Mouse (Mus musculus): ENCODE measurements at regions not wholly inside any gene's neighbourhood (a gene's known extent, or its start where the extent isn't known, plus 50 kb on each side); places are given as distances from the start of the nearest gene placed in this dataset.

DNA sequence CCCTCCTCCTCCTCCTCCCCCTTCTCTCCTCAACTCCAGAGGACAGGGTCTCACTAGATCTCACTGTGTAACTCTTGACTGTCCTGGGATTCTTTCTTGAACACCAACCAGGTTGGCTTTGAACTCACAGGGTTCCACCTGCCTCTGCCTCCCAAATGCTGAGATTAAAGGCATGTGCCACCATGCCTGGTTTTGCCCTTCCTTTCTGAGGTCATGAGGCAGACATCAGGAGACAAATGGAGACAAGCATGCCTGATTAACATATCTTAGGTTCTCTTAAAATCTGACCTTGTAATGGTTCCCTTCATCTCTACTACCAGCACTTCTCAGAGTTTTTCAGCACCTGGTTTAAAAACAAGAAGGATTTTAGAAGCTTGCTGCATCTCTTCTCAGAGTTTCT is 143.5 kb downstream of the Gm10260 start:
- peak; percentile 65 for DNase-seq (ENCODE audit: low read depth, low spot score)

DNA sequence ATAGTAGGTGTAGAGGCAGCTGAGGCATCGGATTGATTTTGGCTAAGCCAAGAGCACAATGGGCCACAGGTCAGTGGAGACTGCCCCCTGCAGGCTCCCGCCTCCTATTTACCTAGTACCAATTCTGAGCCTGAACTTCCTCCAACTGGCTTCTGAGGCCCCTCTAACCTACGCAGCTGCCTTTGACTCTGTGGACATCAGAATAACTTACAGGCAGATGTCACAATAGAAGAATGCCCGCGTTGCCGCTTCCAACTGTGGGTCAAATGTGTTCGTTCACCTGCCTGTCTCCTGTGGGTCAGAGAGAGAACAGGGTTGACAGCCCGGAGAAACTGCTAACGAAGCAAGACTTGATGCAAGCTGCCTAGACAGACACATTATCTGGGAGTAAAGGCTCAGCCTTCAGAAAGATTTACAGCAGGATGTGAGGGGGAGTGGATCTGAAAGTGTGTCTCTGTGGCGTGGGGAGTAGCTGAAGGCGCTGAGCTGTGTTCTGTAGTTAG is 153.2 kb downstream of the Gm10260 start:
- DNase-seq (ENCODE audit: low read depth, low spot score): peak; percentile 79

DNA sequence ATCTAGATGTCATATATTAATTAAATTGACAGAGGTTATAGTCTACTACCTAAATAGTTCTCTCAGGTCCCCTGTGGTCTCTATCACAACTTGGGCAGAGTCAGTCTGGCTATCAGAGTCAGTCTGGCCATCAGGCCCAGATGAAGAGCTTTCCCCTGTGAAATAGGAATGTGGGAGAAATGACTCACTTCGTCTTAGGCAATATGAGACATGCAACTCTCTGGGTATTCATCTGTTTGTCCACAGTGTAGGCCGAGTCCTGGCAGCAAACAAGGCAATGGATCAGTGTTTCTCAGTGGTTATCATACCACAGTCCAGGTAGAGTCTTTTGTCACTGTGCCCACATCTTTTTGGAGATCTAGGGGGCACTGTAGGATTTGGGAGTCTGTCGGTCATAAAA is 156.0 kb downstream of the Gm10260 start:
- DNase-seq (ENCODE audit: low read depth, low spot score): no peak

DNA sequence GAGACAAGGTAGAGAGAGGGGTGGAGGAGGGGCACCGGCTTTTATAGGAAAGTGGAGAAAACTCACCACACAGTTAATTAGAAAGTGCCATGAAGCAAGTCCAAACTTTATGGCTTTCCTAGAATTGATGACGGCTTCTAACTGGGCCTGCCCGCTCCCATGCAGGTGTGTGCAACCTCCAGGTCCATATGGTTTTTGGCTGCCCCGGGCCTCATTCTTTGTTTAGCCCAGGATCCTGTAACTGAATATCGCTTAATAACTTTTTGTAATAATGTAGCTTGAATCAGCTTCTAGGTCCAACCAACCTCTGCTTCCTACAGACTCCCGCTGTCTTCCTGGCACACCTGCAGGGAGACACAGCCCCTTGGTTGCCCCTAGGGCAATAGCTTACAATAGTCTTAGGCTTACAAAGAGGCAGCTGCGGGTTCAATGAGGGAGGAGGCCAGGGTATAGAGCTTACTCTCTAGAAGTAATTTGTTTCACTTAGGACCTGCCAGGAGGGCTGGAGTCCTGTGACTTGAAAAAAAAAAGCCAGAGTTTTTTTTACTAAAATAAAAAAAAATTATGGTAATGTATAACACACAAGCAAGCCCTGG is 159.2 kb downstream of the Gm10260 start:
- no peak for DNase-seq (ENCODE audit: low read depth, low spot score)

DNA sequence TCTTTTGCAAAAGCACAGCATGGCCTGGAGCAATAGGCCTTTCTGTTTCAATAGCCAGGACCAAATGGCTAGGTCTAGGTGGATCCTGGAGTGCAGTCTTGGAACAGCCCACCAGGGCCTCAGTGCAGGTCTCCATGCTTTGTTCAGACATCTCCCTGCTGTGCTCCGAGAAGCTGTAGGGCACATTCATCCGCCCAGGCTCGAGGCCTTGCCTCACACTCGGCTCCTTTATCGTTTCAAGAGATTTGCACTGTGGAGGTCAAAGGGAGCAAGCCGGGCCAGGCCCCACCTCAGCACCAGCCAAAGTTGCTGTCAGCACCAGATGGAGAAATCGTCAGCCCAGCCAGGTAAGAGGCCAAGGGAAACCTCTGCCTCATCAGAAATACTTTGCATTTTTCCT is 160.3 kb downstream of the Gm10260 start:
- DNase-seq (ENCODE audit: low read depth, low spot score): peak; percentile 81

DNA sequence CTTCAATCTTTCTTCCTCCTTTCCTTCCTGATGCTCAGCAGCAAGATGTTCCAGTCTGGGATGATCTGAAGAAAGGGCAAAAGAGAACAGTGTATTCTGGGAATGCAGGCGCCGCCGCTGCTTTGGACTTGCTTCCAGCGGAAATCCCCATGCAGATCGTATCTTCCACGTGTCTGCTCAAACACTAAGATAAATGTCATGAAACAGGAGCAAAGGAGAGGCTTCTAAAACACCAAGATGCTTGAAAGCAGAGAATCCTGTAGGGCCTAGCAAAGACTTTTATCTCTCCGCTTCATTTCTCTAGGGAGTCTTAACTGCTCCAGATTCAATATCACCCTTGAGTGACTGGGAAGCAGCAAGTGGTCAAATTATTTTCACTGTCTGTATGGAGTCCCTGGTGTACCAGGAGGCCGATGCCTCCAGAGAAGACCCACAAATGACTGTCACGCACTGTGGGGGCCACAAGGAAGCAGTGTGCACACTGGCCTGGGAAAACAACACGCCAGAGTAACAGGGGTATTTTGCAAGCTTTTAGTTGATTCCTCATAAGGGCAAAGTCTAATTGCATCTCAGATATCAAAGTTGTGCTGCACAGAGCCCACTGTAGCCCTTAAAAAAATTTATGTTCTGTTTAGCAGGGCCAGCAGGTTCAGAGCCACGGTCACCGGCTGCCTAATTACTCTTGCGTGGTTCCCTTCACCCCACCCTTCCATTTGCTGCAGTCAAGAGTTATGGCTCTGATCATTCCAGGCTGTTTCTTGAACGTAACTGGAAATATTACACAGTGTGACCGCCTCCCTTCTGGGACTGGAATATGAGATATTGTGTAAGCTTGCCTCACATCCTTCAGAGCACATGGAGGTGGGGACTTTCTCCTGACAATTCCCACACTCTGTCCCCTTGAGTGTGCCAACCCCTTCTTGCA is 161.7 kb downstream of the Gm10260 start:
- no peak for DNase-seq (ENCODE audit: low read depth, low spot score)

DNA sequence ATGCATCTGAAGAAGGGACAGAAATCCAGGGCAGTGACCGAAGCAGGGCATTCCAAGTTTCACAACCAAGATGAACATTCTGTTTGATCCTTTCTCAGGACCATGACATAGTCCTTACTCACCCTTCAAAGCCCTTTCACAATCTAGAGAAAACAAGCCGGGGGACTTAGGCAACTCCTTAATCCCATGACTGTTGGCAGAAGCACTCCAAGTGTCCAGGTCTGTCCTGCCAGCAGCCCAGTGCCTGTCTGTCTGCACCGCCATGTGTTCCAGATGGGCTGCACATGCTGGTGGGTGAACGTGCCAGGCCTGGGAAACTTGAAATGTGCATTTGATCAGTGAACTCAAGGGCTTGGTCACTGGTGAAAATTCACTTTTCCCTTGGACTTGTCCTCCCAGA is 165.6 kb downstream of the Gm10260 start:
- DNase-seq (ENCODE audit: low read depth, low spot score): no peak

DNA sequence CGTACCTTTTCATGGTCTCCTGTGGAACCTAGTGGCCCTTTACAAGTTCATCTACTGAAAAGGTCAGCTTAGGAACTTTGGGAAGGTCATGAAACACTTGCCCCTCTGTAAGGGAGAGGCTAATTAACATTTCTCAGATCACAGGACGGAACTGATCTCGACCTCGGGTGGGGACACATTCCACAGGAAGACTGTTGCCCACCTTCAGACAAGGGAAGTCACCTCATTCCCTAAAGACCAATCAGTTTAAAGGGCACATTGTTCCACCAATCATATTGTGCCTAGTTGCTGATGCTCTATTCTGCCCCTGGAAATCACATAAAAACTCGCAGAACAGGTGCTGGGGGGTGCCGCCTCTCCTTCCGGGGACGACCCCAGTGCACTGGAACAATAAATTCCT is 170.8 kb downstream of the Gm10260 start:
- DNase-seq (ENCODE audit: low read depth, low spot score): peak; percentile 97

DNA sequence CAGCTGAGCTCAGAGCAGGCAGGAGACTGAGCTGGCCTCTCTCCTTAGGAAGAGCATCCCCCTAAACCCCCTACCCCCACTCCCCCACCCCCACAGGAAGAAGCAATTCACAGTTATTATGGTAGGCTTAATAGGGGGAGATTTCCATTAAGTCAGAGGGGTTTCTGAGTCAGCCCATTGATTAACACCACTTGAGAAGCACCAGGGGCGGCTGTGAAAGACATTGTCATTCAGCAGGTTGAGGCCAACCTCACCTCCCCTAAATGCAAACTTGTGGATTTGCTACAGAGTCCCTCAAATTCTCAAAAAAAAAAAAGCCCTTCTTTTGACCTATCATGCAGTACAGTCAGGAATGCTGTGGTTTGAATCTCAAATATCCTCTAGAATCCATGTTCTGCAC is 172.3 kb downstream of the Gm10260 start:
- peak; percentile 94 for DNase-seq (ENCODE audit: low read depth, low spot score)

DNA sequence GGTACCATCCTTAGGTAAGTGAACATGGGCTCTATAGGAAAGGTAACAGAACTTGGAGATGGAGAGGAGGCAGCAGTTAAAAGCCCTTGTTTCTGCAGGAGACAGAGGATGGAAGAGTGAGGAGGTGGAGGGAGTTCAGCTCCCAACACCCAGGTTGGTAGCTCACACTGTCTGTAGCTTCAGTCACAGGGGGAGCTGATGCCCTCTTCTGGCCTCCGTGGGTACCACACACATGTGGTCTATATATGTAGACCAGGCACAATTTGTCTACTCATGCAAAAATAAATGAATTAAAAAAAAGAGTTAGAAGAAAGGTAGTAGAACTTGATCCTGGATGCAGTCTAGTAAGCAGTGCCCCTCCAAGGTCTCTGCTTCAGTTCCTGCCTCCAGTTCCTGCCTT is 173.3 kb downstream of the Gm10260 start:
- DNase-seq (ENCODE audit: low read depth, low spot score): peak; percentile 76

DNA sequence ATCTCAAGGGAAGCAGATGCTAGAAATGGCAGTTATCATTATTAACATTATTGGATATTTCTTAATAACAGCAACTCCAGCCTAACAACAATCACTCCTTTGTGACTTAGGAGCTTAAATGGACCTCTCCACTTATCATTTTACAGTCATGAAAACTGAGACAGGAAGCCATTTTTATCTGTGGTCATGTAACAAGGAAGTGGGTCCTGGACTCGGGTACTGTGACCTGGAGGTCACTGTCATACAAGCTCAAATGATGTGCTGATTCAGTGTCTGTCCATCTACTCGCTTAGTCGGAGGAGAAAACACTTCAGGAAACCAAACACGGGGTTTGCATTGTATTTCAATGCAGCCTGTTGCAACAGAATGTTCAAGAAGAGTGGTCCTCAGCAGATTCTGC is 176.4 kb downstream of the Gm10260 start:
- no peak for DNase-seq (ENCODE audit: low read depth, low spot score)

DNA sequence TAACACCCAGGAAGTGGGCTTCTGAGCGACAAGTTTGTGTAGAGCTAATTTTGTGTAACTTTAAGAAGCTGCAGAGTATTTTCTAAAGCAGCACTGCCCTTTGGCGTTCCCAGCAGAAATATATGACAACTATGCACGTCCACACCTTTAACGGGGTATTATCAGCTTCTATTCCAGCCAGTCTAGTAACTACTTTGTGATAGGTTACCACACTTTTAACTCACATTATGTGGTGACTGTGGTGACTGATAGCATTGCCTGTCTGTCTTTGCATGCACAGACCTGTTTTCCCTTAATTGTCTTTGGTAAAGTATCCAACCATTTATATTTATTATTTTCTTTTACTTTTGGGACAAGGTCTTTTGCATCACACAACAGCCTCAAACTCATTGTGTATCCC is 179.1 kb downstream of the Gm10260 start:
- no peak for DNase-seq (ENCODE audit: low read depth, low spot score)

DNA sequence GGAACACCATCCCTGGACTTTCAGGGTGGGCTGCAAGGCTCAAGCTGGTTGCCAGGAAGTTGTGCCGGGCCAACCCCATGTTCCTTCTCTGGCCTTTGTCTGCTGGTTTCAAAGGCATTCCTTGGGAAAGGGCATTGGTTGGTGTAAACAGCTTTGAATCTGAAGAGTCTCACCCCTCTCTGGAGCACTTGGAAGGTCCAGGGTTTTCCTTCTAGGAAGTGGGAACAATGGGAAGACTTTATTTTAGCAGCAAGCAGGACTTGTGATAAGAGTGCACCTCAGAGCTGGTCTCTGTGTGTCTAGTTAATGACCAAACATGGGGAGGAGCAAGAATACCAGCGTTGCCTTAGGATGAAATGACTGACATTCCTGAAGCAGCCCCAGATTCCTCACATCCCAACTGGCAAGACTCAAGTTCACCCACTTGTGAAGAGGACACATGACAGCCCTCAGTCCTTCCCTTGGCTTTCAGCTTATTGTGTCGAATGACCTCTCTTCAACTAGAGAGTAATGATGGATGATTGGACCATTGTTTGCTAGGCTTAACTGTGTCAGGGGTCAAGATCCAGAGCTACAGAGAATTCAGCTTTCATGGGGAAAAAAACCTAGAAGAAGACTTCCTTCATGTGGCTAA is 180.1 kb downstream of the Gm10260 start:
- DNase-seq (ENCODE audit: low read depth, low spot score): peak; percentile 60

DNA sequence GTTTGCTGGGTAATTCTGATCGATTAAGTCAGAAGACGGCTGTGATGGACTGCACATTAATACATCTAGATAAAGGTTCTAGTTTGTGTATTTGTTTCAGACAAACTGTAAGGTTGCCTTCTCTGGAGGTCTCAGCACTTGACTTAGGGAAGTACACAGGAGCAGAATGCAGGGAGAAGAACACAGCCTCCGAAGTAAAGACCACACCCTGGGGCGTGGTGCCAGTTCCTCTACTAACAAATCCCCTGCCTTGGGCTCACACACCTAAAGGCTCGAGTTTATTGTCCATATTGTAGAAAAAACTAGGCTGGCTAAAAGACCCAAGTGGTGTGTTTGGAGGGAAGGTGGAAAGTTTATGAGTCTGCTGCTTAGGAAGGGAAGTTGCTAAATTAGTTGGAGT is 181.8 kb downstream of the Gm10260 start:
- DNase-seq (ENCODE audit: low read depth, low spot score): peak; percentile 80

DNA sequence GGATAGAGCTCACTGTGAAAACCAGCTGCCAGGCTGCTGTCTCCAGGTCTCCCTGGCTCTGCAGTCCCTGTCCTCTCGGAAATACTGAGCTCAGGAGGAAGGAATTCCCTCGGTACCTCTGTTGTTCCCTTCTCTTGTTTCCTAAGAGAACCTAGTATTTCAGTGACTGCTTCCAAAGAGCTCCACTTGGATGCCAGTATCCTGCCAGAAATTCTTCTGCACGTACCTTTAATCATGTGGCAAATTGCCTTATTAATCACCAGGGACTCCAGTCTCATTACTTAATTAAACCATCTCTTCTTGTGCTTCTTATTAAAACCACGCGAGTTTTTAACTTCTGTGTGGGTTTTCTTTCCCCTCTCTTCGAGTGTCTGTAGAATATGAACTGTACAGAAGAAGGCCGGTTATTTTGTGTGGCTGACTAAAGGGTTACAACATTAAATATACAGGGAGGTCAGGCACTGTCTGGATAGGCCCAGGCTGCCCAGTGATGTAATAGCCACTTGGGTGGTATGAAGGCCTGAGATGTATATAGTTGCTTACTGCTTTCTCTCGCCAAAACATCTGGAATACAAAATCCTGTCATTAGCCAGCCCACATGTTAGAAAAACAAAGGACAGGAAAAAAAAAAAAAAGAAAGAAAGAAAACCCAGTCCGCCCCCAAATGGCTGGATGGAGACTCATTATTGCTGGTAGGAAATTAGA is 183.2 kb downstream of the Gm10260 start:
- DNase-seq (ENCODE audit: low read depth, low spot score): no peak

DNA sequence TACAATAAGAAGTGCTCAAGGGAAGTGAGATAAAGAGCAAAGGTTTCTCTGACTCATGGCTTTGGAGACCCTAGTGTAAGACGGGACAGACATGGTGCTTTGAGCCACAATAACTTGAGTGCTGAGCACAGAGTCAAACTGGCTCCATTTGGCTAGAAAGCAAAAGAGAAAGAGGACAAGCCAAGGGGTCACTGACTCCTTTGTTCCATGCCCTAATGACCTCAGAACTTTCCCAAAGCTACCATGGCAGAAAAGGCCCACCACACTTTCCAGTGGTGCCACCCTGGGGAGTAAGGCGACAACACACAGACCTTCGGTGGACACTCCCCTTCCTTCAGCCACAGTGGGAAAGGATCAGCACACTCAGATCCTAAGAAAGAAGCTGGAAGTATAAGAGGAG is 186.8 kb downstream of the Gm10260 start:
- DNase-seq (ENCODE audit: low read depth, low spot score): no peak

DNA sequence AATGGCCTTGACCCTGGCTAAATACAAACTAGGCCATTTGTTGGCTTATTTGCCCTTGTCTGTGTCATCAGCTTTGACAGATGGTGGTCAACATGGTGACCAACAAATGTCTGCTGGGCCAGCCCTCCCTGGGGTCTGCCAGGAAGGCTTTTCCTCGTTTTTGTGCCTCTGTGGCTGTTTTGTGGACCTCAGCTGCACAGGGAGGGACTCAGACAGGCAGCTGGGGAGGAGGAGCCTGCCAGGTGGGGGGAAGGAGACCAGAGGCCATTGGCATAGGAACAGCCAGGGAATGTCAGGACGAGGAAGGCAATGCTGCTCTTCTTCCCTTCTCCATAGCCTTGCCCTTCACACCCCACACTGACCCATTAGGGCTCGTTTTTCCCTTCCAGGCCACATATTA is 188.1 kb downstream of the Gm10260 start:
- DNase-seq (ENCODE audit: low read depth, low spot score): no peak

DNA sequence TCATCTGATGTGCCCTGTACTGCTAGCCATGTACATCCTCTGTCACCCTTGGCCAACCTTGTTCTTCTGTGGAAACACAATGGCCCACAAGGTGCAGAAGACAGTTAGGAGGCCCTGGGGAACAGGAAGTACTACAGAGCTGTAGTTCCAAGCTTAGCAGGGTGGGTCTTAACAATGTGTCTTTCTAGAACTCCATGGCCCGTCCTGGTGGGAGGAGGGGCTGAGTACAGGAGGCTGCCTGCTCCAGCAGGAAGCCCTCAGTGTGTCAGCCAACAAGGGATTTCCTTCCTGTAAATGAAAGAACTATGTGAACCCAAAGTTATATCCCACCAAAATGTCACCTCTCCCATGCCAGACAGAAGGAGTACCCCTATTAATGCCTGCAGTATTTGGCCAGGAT is 190.4 kb downstream of the Gm10260 start:
- DNase-seq (ENCODE audit: low read depth, low spot score): peak; percentile 33

DNA sequence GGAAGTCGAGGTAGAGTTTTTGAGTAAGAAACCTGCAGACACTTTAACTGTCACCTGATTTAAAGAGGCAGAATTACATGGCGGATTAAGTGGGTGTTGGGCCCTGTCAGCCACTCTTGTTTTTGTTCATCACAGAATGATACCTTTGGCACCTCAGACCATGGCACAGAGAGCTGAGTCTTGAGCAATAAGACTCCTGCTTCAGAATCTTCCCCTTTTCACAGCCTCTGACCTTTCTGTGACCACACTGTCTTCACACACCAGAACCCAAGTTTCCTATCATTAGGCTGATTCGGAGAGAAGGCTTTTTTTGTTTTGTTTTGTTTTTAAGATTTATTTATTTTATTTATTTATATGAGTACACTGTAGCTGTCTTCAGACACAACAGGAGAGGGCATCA is 192.8 kb downstream of the Gm10260 start:
- DNase-seq (ENCODE audit: low read depth, low spot score): no peak

DNA sequence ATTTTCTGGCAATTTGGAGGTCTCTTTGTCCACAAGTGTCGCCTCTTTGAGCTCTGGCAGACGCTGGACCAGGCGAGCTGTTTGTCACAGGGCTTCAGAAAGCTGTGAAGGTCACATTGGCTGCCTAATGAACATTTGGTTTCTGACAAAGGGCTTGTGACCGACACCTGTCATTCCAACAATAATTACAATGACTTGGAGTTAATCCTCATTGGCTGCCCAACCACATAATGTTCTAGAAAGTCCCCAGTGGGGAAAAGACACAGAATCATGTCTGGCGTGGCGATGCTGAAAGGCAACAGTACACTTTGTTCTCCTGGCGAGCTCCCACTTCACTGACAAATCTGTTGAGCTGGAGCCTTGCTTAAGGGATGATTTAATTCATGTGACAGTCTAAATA is 194.4 kb downstream of the Gm10260 start:
- no peak for DNase-seq (ENCODE audit: low read depth, low spot score)

DNA sequence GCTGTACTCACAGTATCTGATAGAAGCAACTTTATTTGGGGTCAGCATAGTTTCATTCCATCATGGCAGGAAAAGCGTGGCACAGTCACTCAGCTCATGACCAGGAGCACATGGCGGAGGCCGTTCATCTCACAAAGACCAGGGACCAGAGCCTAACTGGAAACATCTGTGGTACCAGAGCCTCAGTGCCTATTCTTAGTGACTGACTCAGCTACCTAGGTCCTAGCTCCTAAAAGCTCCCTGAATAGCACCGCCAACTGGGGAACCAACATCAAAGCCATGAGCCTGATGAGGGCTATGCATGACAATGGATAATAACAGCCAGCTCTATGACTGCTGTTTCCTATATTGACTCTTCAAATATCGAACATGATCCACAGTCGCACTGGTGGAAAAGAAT is 198.2 kb downstream of the Gm10260 start:
- no peak for DNase-seq (ENCODE audit: low read depth, low spot score)

DNA sequence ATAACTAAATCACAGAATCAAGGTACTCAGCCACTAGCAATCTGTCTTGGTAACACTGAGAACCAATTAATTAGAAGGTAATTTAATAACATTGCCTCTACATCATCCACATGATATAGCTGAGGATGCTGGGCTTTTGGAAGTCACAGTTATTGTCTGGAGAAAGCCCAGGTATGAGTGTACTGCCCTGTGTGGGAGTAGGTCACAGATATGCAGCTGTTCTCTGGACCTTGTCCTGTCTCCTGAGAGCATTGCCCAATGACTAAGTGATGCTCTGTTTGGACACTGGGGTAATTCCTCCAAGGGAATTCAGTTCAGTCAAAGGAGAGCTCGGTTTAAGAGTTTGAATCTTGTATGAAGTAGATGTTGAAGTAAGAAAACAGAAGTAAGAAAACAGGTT is 199.6 kb downstream of the Gm10260 start:
- DNase-seq (ENCODE audit: low read depth, low spot score): no peak

Measured in ES-CJ7 (cell line).